Mouse (Mus musculus): ENCODE measurements around the gene Wdr83os. TPM values are rescaled to one million over a fixed set of nuclear protein-coding genes. Genes with fewer than 3 reads are reported as not detected.

Wdr83os gene
- 138 and 146 TPM in 2 replicates for polyA plus RNA-seq (2015; fragmentation: Nextera tagmentation; extraction: Ambion mirVana)

DNA sequence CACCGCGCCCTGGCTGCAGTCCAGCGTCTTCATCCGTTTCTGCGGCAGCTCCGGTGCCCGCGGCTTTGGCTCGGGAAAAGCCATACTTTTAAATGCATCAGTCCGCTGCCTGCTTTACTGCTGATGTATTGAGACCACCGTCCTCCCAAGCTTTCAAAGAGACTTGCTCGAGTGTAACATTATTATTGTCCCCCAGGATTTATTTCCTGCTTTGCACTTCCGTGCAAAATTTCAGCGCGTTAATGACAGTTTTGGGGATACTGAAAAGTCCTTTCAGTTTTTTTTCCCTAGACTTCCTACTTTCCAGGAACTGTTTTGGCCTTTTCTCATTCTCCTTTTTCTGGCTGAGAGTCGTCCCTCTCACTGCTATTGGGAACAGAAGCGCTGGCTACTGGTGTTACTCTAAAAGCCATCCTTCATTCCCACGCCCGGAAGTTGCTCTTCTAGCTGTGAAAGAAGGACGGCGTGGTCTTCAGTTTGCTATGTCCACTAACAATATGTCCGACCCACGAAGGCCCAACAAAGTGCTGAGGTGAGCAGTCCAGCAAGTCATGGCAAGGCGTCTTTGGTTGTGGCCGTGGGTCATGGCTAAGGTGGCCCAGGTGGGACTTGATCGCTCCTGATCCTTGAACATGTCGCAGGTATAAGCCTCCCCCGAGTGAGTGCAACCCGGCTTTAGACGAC is at the start of gene Wdr83os:
TSS of gene Wdr83os (plus strand) at position 209 of the 684 bp plus-strand sequence.
- Histone ChIP-seq H3K9ac (ENCODE audit: low read depth, low read length) (peak within 1 kb of the TSS; percentile 96), H3K4me3 (ENCODE audit: low read length) (peak within 1 kb of the TSS; percentile 95), H3K4me2 (ENCODE audit: low read depth, low read length) (peak within 1 kb of the TSS; percentile 90), H3K4me1 (ENCODE audit: control insufficient read depth, insufficient read depth, low read length) (peaks cover 16% of the 10 kb centered on the region), H3K27ac (ENCODE audit: low read length) (peak within 1 kb of the TSS; percentile 85), H3K9me3 (ENCODE audit: control insufficient read depth, low read length) (no peaks in the 10 kb centered on the region), H3K27me3 (replicated peaks; ENCODE audit: control insufficient read depth, insufficient read depth, low read length) (no peaks in the 10 kb centered on the region), H3K36me3 (ENCODE audit: control insufficient read depth, insufficient read depth, low read length) (0 out of 2 replicates have a peak, but pooled peaks cover 5% of the 10 kb centered on the region)
- peak; percentile 8; the same call in 1 of the 2 replicates for ATAC-seq
- WGBS, result under 1% methylated on average over 30 of the region's 30 CpGs

DNA sequence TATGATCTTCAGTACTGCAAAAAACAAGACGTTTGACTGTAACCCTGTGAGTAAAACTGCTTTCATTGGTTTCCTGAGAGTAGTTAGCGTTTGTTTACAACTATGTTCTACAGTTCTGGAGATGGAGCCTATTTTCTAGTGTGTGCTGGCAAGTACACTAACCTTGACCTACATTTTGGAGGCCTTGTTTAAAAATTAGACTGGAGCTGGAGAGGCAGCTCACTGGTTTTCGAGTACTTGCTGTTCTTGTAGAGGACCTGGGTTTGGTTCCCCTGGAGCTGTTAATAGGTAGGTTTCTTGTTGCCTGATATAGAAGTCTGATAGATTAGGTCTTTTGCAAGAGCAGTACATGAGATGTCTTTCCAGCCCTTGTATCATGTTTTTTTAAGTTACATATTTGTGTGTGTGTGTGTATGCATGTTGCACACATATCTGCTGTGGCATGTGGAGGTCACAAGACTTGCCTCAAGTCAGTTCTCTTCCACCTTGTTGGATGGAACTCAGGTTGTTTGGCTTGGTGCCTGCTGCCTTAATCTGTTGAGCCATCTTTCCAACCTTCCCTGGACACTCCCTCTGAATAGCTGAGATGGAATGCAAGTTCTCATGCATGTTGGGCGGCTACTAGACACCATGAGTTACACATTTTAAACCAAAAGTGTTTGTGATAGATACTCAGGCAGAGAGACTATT is 47.8 kb upstream of the Wdr83os start:
- Histone ChIP-seq H3K27ac (ENCODE audit: low read length) (no peak overlapping the region), H3K36me3 (ENCODE audit: control insufficient read depth, insufficient read depth, low read length) (peaks cover 15% of the 10 kb centered on the region)
- no peak for ATAC-seq

DNA sequence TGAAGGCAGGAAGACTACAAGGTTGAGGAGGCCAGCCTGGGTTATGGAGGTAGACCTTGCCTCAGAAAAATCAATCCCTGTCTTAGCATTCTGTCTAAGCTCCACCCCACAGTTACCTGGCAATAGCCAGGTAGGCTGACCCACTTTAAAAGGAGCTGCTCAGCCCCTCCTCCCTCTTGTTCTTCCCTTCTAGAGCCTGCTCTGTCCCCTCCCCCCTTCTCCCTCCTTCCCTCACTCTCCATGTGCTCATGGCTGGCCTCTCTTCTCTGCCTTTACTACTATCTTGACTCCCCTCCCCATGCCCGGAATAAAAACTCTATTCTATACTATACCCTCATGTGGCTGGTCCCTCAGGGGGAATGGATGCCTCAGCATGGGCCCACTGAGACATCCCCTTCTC is 46.7 kb upstream of the Wdr83os start:
- Histone ChIP-seq H3K27me3 (replicated peaks; ENCODE audit: control insufficient read depth, insufficient read depth, low read length) (no peaks in the 10 kb centered on the region), H3K4me1 (ENCODE audit: control insufficient read depth, insufficient read depth, low read length) (peaks cover 20% of the 10 kb centered on the region), H3K4me3 (ENCODE audit: low read length) (no peak overlapping the region), H3K9me3 (ENCODE audit: control insufficient read depth, low read length) (no peaks in the 10 kb centered on the region), H3K27ac (ENCODE audit: low read length) (no peak overlapping the region), H3K9ac (ENCODE audit: low read depth, low read length) (no peak overlapping the region), H3K4me2 (ENCODE audit: low read depth, low read length) (no peak overlapping the region), H3K36me3 (ENCODE audit: control insufficient read depth, insufficient read depth, low read length) (peaks cover 15% of the 10 kb centered on the region)
- no peak for ATAC-seq
- WGBS, result 48% methylated on average over 1 of the region's 1 CpGs

More for the DNA sequence above, 47.8 kb upstream of the Wdr83os start:
- 76% methylated on average over 4 of the region's 4 CpGs for WGBS
- Histone ChIP-seq H3K9me3 (ENCODE audit: control insufficient read depth, low read length) (no peaks in the 10 kb centered on the region), H3K27me3 (replicated peaks; ENCODE audit: control insufficient read depth, insufficient read depth, low read length) (no peaks in the 10 kb centered on the region), H3K9ac (ENCODE audit: low read depth, low read length) (no peak overlapping the region), H3K4me3 (ENCODE audit: low read length) (no peak overlapping the region), H3K4me2 (ENCODE audit: low read depth, low read length) (no peak overlapping the region), H3K4me1 (ENCODE audit: control insufficient read depth, insufficient read depth, low read length) (peaks cover 24% of the 10 kb centered on the region)

DNA sequence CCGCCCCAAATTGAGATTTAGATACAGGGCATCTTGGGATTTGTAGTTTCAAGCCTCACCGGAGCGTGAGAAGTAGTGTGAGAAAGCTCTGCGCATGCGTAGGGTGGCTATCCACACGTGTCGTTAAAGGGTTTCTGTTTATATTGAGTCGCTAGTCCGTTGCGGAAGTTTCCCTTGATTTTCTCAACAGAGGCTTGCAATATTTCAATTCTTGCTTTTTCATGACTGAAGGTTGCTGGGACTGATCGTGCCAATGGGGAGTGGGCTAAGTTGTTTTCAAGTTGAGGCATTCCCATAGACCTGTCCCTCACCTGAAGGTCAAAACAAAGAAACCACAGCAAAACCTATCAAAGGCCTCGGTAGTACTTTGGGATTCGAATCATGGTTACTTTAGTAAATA is 45.8 kb upstream of the Wdr83os start:
- H3K4me1 ChIP-seq (ENCODE audit: control insufficient read depth, insufficient read depth, low read length), result peaks cover 16% of the 10 kb centered on the region
- WGBS, result 1% methylated on average over 13 of the region's 13 CpGs
- peaks cover 13% of the 10 kb centered on the region for H3K36me3 ChIP-seq (ENCODE audit: control insufficient read depth, insufficient read depth, low read length)
- ATAC-seq, result no peak
- H3K27ac ChIP-seq (ENCODE audit: low read length), result peak overlapping the region; percentile 84
- H3K9me3 ChIP-seq (ENCODE audit: control insufficient read depth, low read length), result no peaks in the 10 kb centered on the region
- peak overlapping the region; percentile 81 for H3K4me2 ChIP-seq (ENCODE audit: low read depth, low read length)
- peak overlapping the region; percentile 84 for H3K4me3 ChIP-seq (ENCODE audit: low read length)
- H3K9ac ChIP-seq (ENCODE audit: low read depth, low read length), result peak overlapping the region; percentile 75
- no peaks in the 10 kb centered on the region for H3K27me3 ChIP-seq (replicated peaks; ENCODE audit: control insufficient read depth, insufficient read depth, low read length)

DNA sequence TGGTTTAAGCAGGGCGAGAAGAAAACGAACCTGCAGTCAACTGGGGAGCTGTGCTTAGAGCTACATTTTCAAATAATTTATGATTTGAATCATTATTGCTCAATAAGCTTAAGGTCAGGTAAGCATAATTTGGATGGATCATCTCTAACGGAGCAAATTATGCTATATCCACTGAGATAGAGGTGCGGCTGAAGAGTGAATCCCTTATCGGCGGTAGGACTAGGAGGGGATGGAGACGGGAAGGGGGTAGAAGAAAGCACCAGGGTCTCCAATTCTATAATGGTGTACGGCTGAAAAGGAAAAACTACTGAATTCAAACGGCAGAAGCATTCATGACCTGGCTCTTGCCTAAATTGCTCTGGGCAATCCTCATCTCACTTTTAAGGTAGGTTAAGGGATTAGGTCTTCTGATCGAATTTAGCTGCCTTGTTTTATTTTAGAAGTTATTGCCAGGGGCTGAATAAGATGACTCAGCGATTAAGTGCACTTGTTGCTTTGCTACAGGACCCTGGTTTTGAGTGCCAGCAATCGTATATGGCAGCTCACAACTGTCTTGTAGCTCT is 45.3 kb upstream of the Wdr83os start:
- Histone ChIP-seq H3K9ac (ENCODE audit: low read depth, low read length) (peak overlapping the region; percentile 75), H3K36me3 (ENCODE audit: control insufficient read depth, insufficient read depth, low read length) (peaks cover 9% of the 10 kb centered on the region), H3K27ac (ENCODE audit: low read length) (peak overlapping the region; percentile 84), H3K27me3 (replicated peaks; ENCODE audit: control insufficient read depth, insufficient read depth, low read length) (no peaks in the 10 kb centered on the region), H3K9me3 (ENCODE audit: control insufficient read depth, low read length) (no peaks in the 10 kb centered on the region), H3K4me3 (ENCODE audit: low read length) (peak overlapping the region; percentile 84), H3K4me1 (ENCODE audit: control insufficient read depth, insufficient read depth, low read length) (peaks cover 16% of the 10 kb centered on the region), H3K4me2 (ENCODE audit: low read depth, low read length) (peak overlapping the region; percentile 81)
- no peak for ATAC-seq
- 3% methylated on average over 12 of the region's 12 CpGs for WGBS

DNA sequence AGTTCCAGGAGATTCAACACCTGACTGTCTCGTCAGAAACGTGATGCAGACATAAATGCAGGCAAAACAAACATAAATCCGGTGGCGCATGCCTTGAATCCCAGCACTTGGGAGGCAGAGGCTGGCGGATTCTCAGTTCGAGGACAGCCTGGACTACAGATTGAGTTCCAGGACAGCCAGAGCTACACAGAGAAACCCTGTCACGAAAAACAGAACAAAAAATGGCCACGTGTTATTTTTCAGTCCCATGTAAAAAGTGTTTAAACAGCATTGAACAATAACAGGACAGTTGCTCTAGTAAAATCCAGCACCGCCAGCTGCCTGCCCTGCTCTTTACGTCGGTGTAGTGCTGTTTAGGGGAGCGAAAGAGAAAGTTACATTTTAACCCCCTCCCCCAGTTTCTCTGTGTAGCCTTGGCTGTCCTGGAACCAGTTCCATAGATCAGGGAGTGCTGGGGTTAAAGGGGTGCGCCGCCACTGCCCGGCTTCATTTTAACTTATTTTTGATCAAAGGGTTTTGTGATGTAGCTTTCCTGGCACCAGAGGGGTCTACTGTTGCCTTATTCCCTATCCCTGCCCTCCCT is 44.7 kb upstream of the Wdr83os start:
- Histone ChIP-seq H3K4me2 (ENCODE audit: low read depth, low read length) (peak overlapping the region; percentile 81), H3K9me3 (ENCODE audit: control insufficient read depth, low read length) (no peaks in the 10 kb centered on the region), H3K27me3 (replicated peaks; ENCODE audit: control insufficient read depth, insufficient read depth, low read length) (no peaks in the 10 kb centered on the region), H3K36me3 (ENCODE audit: control insufficient read depth, insufficient read depth, low read length) (peaks cover 14% of the 10 kb centered on the region), H3K27ac (ENCODE audit: low read length) (peak overlapping the region; percentile 84), H3K9ac (ENCODE audit: low read depth, low read length) (peak overlapping the region; percentile 75), H3K4me1 (ENCODE audit: control insufficient read depth, insufficient read depth, low read length) (peaks cover 16% of the 10 kb centered on the region), H3K4me3 (ENCODE audit: low read length) (peak overlapping the region; percentile 84)
- WGBS, result under 1% methylated on average over 15 of the region's 15 CpGs
- ATAC-seq, result peak; percentile 24; the same call in 1 of the 2 replicates

DNA sequence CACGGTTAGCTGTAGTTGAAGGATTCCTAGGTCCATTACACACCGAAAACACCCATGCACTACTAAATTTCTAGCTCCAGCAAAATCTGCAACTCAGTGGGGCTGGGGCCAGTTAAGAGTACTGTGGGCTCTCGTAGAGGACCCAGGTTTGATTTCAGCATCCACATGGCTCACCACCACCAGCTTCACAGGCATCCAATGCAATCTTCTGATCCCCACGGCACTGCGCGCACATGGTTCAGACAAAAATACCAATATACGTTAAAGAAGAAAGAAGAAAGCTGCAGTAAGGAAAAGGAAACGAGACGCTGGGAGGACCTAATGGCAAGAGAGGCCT is 44.2 kb upstream of the Wdr83os start:
- peaks cover 16% of the 10 kb centered on the region for H3K4me1 ChIP-seq (ENCODE audit: control insufficient read depth, insufficient read depth, low read length)
- H3K27ac ChIP-seq (ENCODE audit: low read length), result peak overlapping the region; percentile 84
- under 1% methylated on average over 9 of the region's 9 CpGs for WGBS
- H3K9ac ChIP-seq (ENCODE audit: low read depth, low read length), result peak overlapping the region; percentile 75
- peak overlapping the region; percentile 84 for H3K4me3 ChIP-seq (ENCODE audit: low read length)
- H3K36me3 ChIP-seq (ENCODE audit: control insufficient read depth, insufficient read depth, low read length), result peaks cover 14% of the 10 kb centered on the region
- peak; percentile 17 for ATAC-seq
- no peaks in the 10 kb centered on the region for H3K27me3 ChIP-seq (replicated peaks; ENCODE audit: control insufficient read depth, insufficient read depth, low read length)
- no peaks in the 10 kb centered on the region for H3K9me3 ChIP-seq (ENCODE audit: control insufficient read depth, low read length)
- peak overlapping the region; percentile 81 for H3K4me2 ChIP-seq (ENCODE audit: low read depth, low read length)

DNA sequence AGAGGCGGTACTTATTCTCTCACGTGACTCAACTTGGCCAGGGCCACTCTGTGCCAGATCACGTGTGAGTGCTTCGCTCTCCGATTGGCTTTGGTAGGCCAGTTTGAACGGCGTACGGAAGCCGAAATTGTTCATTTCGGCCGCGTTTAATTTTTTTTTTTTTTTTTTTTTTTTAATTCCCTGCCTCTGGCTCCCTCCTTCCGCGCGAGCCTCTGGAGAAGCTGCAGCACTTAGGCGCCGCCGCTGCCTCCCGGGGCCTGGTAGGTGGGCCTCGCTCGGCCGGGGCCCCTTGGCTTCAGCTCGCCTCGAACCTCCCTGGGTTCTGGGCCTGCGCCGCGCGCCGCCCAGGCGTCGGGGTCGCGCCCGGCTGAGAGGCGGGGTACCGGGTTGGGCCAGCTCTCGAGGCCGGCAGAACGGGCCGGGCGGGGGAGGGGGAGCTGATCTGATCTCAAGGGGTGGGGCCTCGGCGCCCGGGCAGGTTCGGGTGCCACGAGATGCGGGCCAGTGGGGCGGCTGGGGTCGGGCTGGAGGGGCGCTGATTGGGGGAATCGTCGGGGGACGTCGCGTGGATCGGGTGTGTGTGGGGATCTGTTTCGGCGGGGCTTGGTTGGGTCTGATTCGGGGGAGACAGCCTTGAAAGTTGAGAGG is 43.7 kb upstream of the Wdr83os start, which contains the start of gene Tnpo2:
TSS of gene Tnpo2 (plus strand) at position 198 of the 648 bp plus-strand sequence.
- peak; percentile 90 for ATAC-seq
- H3K4me1 ChIP-seq (ENCODE audit: control insufficient read depth, insufficient read depth, low read length), result peaks cover 16% of the 10 kb centered on the region
- under 1% methylated on average over 59 of the region's 59 CpGs for WGBS

DNA sequence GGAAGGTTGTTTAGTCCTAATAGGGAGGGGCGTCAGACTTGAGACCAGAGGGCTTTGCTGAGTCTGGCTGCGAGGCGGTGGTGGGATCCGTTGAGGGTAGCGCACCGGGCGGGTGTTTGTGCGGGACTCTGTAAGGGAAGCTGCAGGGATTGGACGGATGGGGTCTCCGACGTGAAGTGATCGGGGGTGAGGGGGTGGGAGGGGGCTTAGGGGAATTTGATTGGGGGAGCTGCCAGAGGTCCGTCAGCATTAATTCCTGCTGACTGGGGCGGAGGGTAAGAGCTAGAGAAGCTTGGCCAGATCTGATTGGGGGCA is 43.2 kb upstream of the Wdr83os start:
- H3K4me3 ChIP-seq (ENCODE audit: low read length), result peak overlapping the region; percentile 84
- peak; percentile 37 for ATAC-seq
- 0% methylated on average over 14 of the region's 14 CpGs for WGBS
- peak overlapping the region; percentile 99 for H3K9ac ChIP-seq (ENCODE audit: low read depth, low read length)
- H3K36me3 ChIP-seq (ENCODE audit: control insufficient read depth, insufficient read depth, low read length), result peaks cover 8% of the 10 kb centered on the region
- H3K4me1 ChIP-seq (ENCODE audit: control insufficient read depth, insufficient read depth, low read length), result peaks cover 16% of the 10 kb centered on the region
- no peaks in the 10 kb centered on the region for H3K27me3 ChIP-seq (replicated peaks; ENCODE audit: control insufficient read depth, insufficient read depth, low read length)
- no peaks in the 10 kb centered on the region for H3K9me3 ChIP-seq (ENCODE audit: control insufficient read depth, low read length)
- peak overlapping the region; percentile 100 for H3K27ac ChIP-seq (ENCODE audit: low read length)
- H3K4me2 ChIP-seq (ENCODE audit: low read depth, low read length), result peak overlapping the region; percentile 88

More for the DNA sequence above, 43.7 kb upstream of the Wdr83os start, which contains the start of gene Tnpo2:
- peaks cover 11% of the 10 kb centered on the region for H3K36me3 ChIP-seq (ENCODE audit: control insufficient read depth, insufficient read depth, low read length)
- peak within 1 kb of the TSS; percentile 99 for H3K9ac ChIP-seq (ENCODE audit: low read depth, low read length)
- H3K27ac ChIP-seq (ENCODE audit: low read length), result peak within 1 kb of the TSS; percentile 100
- H3K9me3 ChIP-seq (ENCODE audit: control insufficient read depth, low read length), result no peaks in the 10 kb centered on the region
- H3K27me3 ChIP-seq (replicated peaks; ENCODE audit: control insufficient read depth, insufficient read depth, low read length), result no peaks in the 10 kb centered on the region
- H3K4me2 ChIP-seq (ENCODE audit: low read depth, low read length), result peak within 1 kb of the TSS; percentile 88
- peak within 1 kb of the TSS; percentile 84 for H3K4me3 ChIP-seq (ENCODE audit: low read length)
